In the genomic region with DNA sequence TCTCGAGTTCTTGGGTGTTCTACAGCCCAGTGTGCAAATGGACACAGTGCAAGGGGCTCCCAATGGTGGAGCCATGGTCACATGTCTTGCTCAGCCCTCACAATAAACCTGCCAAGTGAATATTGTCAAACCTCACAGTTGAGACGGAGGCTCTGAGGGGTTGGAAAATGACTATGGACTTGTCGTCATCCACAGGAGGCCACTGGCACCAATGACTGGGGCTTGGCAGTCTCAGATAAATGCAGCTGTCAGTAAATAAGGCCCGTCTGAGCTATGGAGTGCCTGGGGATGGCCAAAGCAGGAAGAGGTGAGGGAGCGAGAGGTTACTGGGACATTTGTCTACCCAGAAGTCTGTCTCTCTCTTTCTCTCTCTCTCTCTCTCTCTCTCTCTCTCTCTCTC, we compare ENCODE assay signal across 19 mouse cellular contexts. TPM values are rescaled to one million over a fixed set of nuclear protein-coding genes. Genes with fewer than 3 reads are reported as not detected.
DNase-seq lines count a peak whose midpoint lies in the region; ATAC-seq lines count a peak whose summit lies in the region.
"Had no signal": no experiment of that assay in that cellular context is flagged by ENCODE, and none has a peak within 500 bp of the region (broad histone marks: within the 10 kb centered on the region; RNA-seq: fewer than 3 reads in every experiment).

No protein-coding gene starts in this region.

- no peaks in the 10 kb centered on the region for H3K9me3 ChIP-seq in liver, embryonic 13.5 days (replicated peaks)
- no peaks in the 10 kb centered on the region for H3K9me3 ChIP-seq in liver, embryonic 11.5 days (ENCODE audit: control insufficient read depth, low read length)
- H3K9me3 ChIP-seq: forebrain, embryonic 12.5 days; heart, embryonic 10.5 days; limb, embryonic 10.5 days had no signal

- no peak overlapping the region for H3K27ac ChIP-seq in liver, embryonic 13.5 days
- H3K27ac ChIP-seq in liver, embryonic 11.5 days (ENCODE audit: low read depth, low read length), result no peak overlapping the region
- H3K27ac ChIP-seq: forebrain, embryonic 12.5 days; gastrocnemius, adult 2 months; heart, embryonic 10.5 days; limb, embryonic 10.5 days; liver, embryonic 14.5 days had no signal

- WGBS in liver, embryonic 13.5 days (ENCODE audit: insufficient replicate concordance), result 37% methylated on average over 5 of the region's 5 CpGs
- WGBS in liver, embryonic 11.5 days, result 59% methylated on average over 5 of the region's 5 CpGs

- no peak overlapping the region for H3K4me3 ChIP-seq in liver, embryonic 13.5 days (replicated peaks)
- H3K4me3 ChIP-seq in liver, embryonic 11.5 days (ENCODE audit: low read depth, low read length), result no peak overlapping the region
- H3K4me3 ChIP-seq: forebrain, embryonic 12.5 days; gastrocnemius, adult 2 months; heart, embryonic 10.5 days; limb, embryonic 10.5 days had no signal

- H3K9ac ChIP-seq in liver, embryonic 13.5 days, result no peak overlapping the region
- no peak overlapping the region for H3K9ac ChIP-seq in liver, embryonic 11.5 days (ENCODE audit: low read depth, low read length)
- H3K9ac ChIP-seq: forebrain, embryonic 12.5 days; liver, embryonic 14.5 days had no signal

- H3K27me3 ChIP-seq in liver, embryonic 13.5 days, result peaks cover 3% of the 10 kb centered on the region; the same call in 1 of the 2 replicates
- H3K27me3 ChIP-seq in liver, embryonic 11.5 days (replicated peaks; ENCODE audit: control insufficient read depth, insufficient read depth, low read length), result no peaks in the 10 kb centered on the region

- DNase-seq in liver, embryonic 13.5 days, result no peak
- no peak for DNase-seq in liver, embryonic 11.5 days (ENCODE audit: low spot score)
- DNase-seq in CD8-positive naive resting alpha-beta T cell, adult 2 months (ENCODE audit: low read depth in 2 of 2, low spot score in 2 of 2), result peak; percentile 16 to 20
- DNase-seq in thymus, postnatal 14 days, result peak; percentile 23
- no peak for DNase-seq in adrenal gland, postnatal 4 days (ENCODE audit: low spot score in 2 of 2)
- no peak for DNase-seq in urinary bladder, postnatal 36 days (ENCODE audit: low spot score in 2 of 2)
- no peak for DNase-seq in layer of hippocampus, postnatal 36 days
- DNase-seq: cerebellum, adult 18-20 months; cerebellum, postnatal 36 days; gastrocnemius, adult 2 months; kidney, adult 8-10 months; kidney, postnatal 25 days; layer of hippocampus, adult 9-11 months; lung, postnatal 10 days had no signal

- peak overlapping the region; percentile 21; the same call in 1 of the 2 replicates for H3K4me2 ChIP-seq in liver, embryonic 13.5 days
- H3K4me2 ChIP-seq in liver, embryonic 11.5 days, result no peak overlapping the region
- H3K4me2 ChIP-seq: forebrain, embryonic 12.5 days had no signal

- ATAC-seq in liver, embryonic 13.5 days (ENCODE audit: low read depth), result no peak
- ATAC-seq in liver, embryonic 11.5 days (replicated peaks; ENCODE audit: low FRiP score), result no peak
- ATAC-seq in inflammation-experienced regulatory T-cells, adult 6 months, result peak; percentile 39

- no peaks in the 10 kb centered on the region for H3K36me3 ChIP-seq in liver, embryonic 13.5 days
- H3K36me3 ChIP-seq in liver, embryonic 11.5 days (ENCODE audit: control insufficient read depth, insufficient read depth, low read length), result no peaks in the 10 kb centered on the region
- H3K36me3 ChIP-seq: forebrain, embryonic 12.5 days; heart, embryonic 10.5 days; limb, embryonic 10.5 days had no signal

- H3K4me1 ChIP-seq in liver, embryonic 13.5 days (replicated peaks), result peaks cover 20% of the 10 kb centered on the region
- peaks cover 15% of the 10 kb centered on the region for H3K4me1 ChIP-seq in liver, embryonic 11.5 days (replicated peaks; ENCODE audit: control insufficient read depth, insufficient read depth, low read length)
- H3K4me1 ChIP-seq: forebrain, embryonic 12.5 days had no signal

RNA-seq across cellular contexts. Expression of gene Chst15, which starts 48.1 kb away (rescaled TPM):
- polyA plus RNA-seq in liver, embryonic 13.5 days (2015; fragmentation: Nextera tagmentation; extraction: Ambion mirVana), result 4.6 and 5.5 TPM in 2 replicates
- polyA plus RNA-seq in liver, embryonic 11.5 days (2014; fragmentation: Nextera tagmentation; extraction: Ambion mirVana), result 12.8 and 14.1 TPM in 2 replicates
- polyA plus RNA-seq in inflammation-experienced regulatory T-cells, adult 6 months (2017; shearing (Covaris generic)), result 1 to 10 TPM in 2 of 3 experiments, under 1 TPM in 1; 0.88 to 6.2 (median 4.8) TPM
- 10 to 100 TPM; 47.3 to 48.6 TPM for total RNA-seq in adrenal gland, postnatal 4 days (2021)
- 10 to 100 TPM; 43.2 to 43.4 TPM for total RNA-seq in layer of hippocampus, postnatal 36 days (2021)

Comparison
In these comparisons a context has a peak if more than half of its experiments do, and no peak if none do; other contexts are left out.
1. DNase-seq: peak in CD8-positive naive resting alpha-beta T cell, adult 2 months (2 of 2) and thymus, postnatal 14 days (single experiment); none in liver, embryonic 13.5 days (single experiment), liver, embryonic 11.5 days (single experiment), adrenal gland, postnatal 4 days (0 of 2), urinary bladder, postnatal 36 days (0 of 2) and layer of hippocampus, postnatal 36 days (0 of 2).